Mouse (Mus musculus) 3134 (cell line): ENCODE results near the gene Nlrp9c.
"Not testable (repeated sequence)": the region's sequence is repeated elsewhere in the genome, so short reads cannot be mapped to it uniquely, and the experiment has no call there.

ENCODE experiments used
- DNase-seq: peaks from one replicate; pipeline ENCODE4 v3.0.0-alpha.2; 2011; ENCODE audit warnings: low spot score; ENCODE audit not compliant: insufficient read length; ENCODE audit errors: extremely low read depth

Gene Nlrp9c

GRCm38 (mm10) chr7:26403600-26403999 lies at the start of gene Nlrp9c:
Nlrp9c (minus strand) TSS chr7:26403700.
- not testable (repeated sequence) for DNase-seq

- DNase-seq: no peak
Observed at GRCm38 (mm10) chr7:26434813-26435212, 31.3 kb upstream of the Nlrp9c start, which contains the start of gene Nlrp4a. Nlrp4a (plus strand) TSS chr7:26435113.

GRCm38 (mm10) chr7:26391811-26392210 lies 11.7 kb downstream of the Nlrp9c start:
- not testable (repeated sequence) for DNase-seq

- not testable (repeated sequence) for DNase-seq
Observed at GRCm38 (mm10) chr7:26391137-26391536, 12.4 kb downstream of the Nlrp9c start.

- not testable (repeated sequence) for DNase-seq
Observed at GRCm38 (mm10) chr7:26386691-26387090, 16.8 kb downstream of the Nlrp9c start.

- no peak for DNase-seq
Observed at GRCm38 (mm10) chr7:26380807-26381206, 22.7 kb downstream of the Nlrp9c start.

GRCm38 (mm10) chr7:26373221-26373620 lies 30.3 kb downstream of the Nlrp9c start:
- DNase-seq: not testable (repeated sequence)

GRCm38 (mm10) chr7:26356719-26357118 lies 46.8 kb downstream of the Nlrp9c start:
- DNase-seq: not testable (repeated sequence)

GRCm38 (mm10) chr7:26352258-26352657 lies 51.2 kb downstream of the Nlrp9c start:
- not testable (repeated sequence) for DNase-seq

- DNase-seq: not testable (repeated sequence)
Observed at GRCm38 (mm10) chr7:26350177-26350576, 53.3 kb downstream of the Nlrp9c start.

GRCm38 (mm10) chr7:26320361-26320760 lies 83.1 kb downstream of the Nlrp9c start:
- not testable (repeated sequence) for DNase-seq

- not testable (repeated sequence) for DNase-seq
Observed at GRCm38 (mm10) chr7:26315809-26316208, 87.7 kb downstream of the Nlrp9c start.

- DNase-seq: not testable (repeated sequence)
Observed at GRCm38 (mm10) chr7:26315194-26315593, 88.3 kb downstream of the Nlrp9c start.

GRCm38 (mm10) chr7:26311786-26312185 lies 91.7 kb downstream of the Nlrp9c start:
- DNase-seq: not testable (repeated sequence)

- not testable (repeated sequence) for DNase-seq
Observed at GRCm38 (mm10) chr7:26306926-26307325, 96.6 kb downstream of the Nlrp9c start, which contains the start of gene Cyp2a4. Cyp2a4 (plus strand) TSS chr7:26307169.

GRCm38 (mm10) chr7:26303429-26304166 lies 99.9 kb downstream of the Nlrp9c start:
- not testable (repeated sequence) for DNase-seq
